Mouse (Mus musculus): ENCODE results near the gene Nobox. TPM values are rescaled to one million over a fixed set of nuclear protein-coding genes. Genes with fewer than 3 reads are reported as not detected.

Gene Nobox
- polyA plus RNA-seq, 1 experiment from 2014 or later, result not detected

GRCm38 (mm10) chr6:43254193-43254926, 55.0 kb downstream of the Nobox start:
- H3K4me2 ChIP-seq (ENCODE audit: low read length), result no peak overlapping the region
- no peaks in the 10 kb centered on the region for H3K36me3 ChIP-seq (ENCODE audit: control insufficient read depth, insufficient read depth)
- no peak overlapping the region for H3K9ac ChIP-seq (replicated peaks; ENCODE audit: low read depth, low read length)
- no peaks in the 10 kb centered on the region for H3K27me3 ChIP-seq (replicated peaks; ENCODE audit: control insufficient read depth, insufficient read depth, low read length)
- ATAC-seq, result no peak
- H3K9me3 ChIP-seq (ENCODE audit: control insufficient read depth, low read length), result no peaks in the 10 kb centered on the region
- H3K4me3 ChIP-seq (replicated peaks; ENCODE audit: low read length), result no peak overlapping the region
- no peak overlapping the region for H3K27ac ChIP-seq (ENCODE audit: low read length)
- WGBS, result 71% methylated on average over 7 of the region's 7 CpGs
- no peaks in the 10 kb centered on the region for H3K4me1 ChIP-seq (replicated peaks; ENCODE audit: control insufficient read depth, insufficient read depth, low read length)

Other genes with a start within 250 kb of the Nobox start
- gene Olfr441, start 203.2 kb downstream of the Nobox start, polyA plus RNA-seq (2015; fragmentation: Nextera tagmentation; extraction: Ambion mirVana), result not detected in 2 replicates
- not detected in 2 replicates for gene Olfr237-ps1, start 163.0 kb downstream of the Nobox start, polyA plus RNA-seq (2015; fragmentation: Nextera tagmentation; extraction: Ambion mirVana)
- gene Olfr437, start 146.3 kb downstream of the Nobox start, polyA plus RNA-seq (2015; fragmentation: Nextera tagmentation; extraction: Ambion mirVana), result not detected in 2 replicates
- gene Olfr13, start 137.4 kb downstream of the Nobox start, polyA plus RNA-seq (2015; fragmentation: Nextera tagmentation; extraction: Ambion mirVana), result not detected in 2 replicates
- not detected in 2 replicates for gene Olfr435, start 112.4 kb downstream of the Nobox start, polyA plus RNA-seq (2015; fragmentation: Nextera tagmentation; extraction: Ambion mirVana)
- gene Olfr434, start 96.5 kb downstream of the Nobox start, polyA plus RNA-seq (2015; fragmentation: Nextera tagmentation; extraction: Ambion mirVana), result not detected in 2 replicates
- gene Olfr47, start 78.0 kb downstream of the Nobox start, polyA plus RNA-seq (2015; fragmentation: Nextera tagmentation; extraction: Ambion mirVana), result not detected in 2 replicates
- gene Arhgef5, start 44.0 kb downstream of the Nobox start, polyA plus RNA-seq (2015; fragmentation: Nextera tagmentation; extraction: Ambion mirVana), result 1.8 and 1.9 TPM in 2 replicates

Data from forebrain, embryonic 16.5 days (tissue).